Mouse (Mus musculus): Measurements from ENCODE around the gene Acot13.
"Not testable (repeated sequence)": the region's sequence is repeated elsewhere in the genome, so short reads cannot be mapped to it uniquely, and the experiment has no call there.

The Acot13 gene

GRCm38 (mm10) chr13:24831353-24832130 is at the start of gene Acot13, which contains the start of gene Tdp2:
Gene Acot13, minus strand, starts transcription at chr13:24831540.
Gene Tdp2, plus strand, starts transcription at chr13:24831679.
- DNase-seq = peak; percentile 98

GRCm38 (mm10) chr13:24880704-24881103 is 49.4 kb upstream of the Acot13 start:
- peak; percentile 79 to 91 for DNase-seq

- DNase-seq = peak in 1 of 2 experiments; percentile 6
These were observed 48.9 kb upstream of the Acot13 start for GRCm38 (mm10) chr13:24880208-24880607.

- DNase-seq = peak; percentile 85 to 92
These were observed 48.2 kb upstream of the Acot13 start for GRCm38 (mm10) chr13:24879359-24880040.

- DNase-seq = no peak
These were observed 36.9 kb upstream of the Acot13 start for GRCm38 (mm10) chr13:24868233-24868632.

- DNase-seq = no peak
These were observed 36.4 kb upstream of the Acot13 start for GRCm38 (mm10) chr13:24867789-24868188.

- DNase-seq = no peak
These were observed 35.4 kb upstream of the Acot13 start for GRCm38 (mm10) chr13:24866430-24867402.

GRCm38 (mm10) chr13:24862520-24862919 is 31.2 kb upstream of the Acot13 start:
- peak; percentile 72 to 80 for DNase-seq

- peak in 1 of 2 experiments; percentile 29 for DNase-seq
These were observed 30.7 kb upstream of the Acot13 start for GRCm38 (mm10) chr13:24862021-24862420.

GRCm38 (mm10) chr13:24861084-24861483 is 29.7 kb upstream of the Acot13 start:
- DNase-seq = no peak

GRCm38 (mm10) chr13:24859115-24859514 is 27.8 kb upstream of the Acot13 start:
- DNase-seq = no peak

GRCm38 (mm10) chr13:24852570-24852969 is 21.2 kb upstream of the Acot13 start:
- DNase-seq = no peak

- no peak for DNase-seq
These were observed 20.6 kb upstream of the Acot13 start for GRCm38 (mm10) chr13:24851989-24852388.

- peak in 1 of 2 experiments; percentile 46 for DNase-seq
These were observed 18.0 kb upstream of the Acot13 start for GRCm38 (mm10) chr13:24849318-24849717.

- peak; percentile 28 to 50 for DNase-seq
These were observed 13.9 kb upstream of the Acot13 start, which contains the start of gene D130043K22Rik for GRCm38 (mm10) chr13:24844983-24845955. Gene D130043K22Rik, plus strand, starts transcription at chr13:24845135.

GRCm38 (mm10) chr13:24841702-24842101 is 10.4 kb upstream of the Acot13 start:
- DNase-seq = no peak

GRCm38 (mm10) chr13:24839831-24840230 is 8.5 kb upstream of the Acot13 start:
- DNase-seq = no peak

- not testable (repeated sequence) for DNase-seq
These were observed 6.4 kb upstream of the Acot13 start for GRCm38 (mm10) chr13:24837765-24838164.

GRCm38 (mm10) chr13:24832811-24833155 is 1.4 kb upstream of the Acot13 start:
- no peak for DNase-seq

- DNase-seq = no peak
These were observed 931 bp upstream of the Acot13 start for GRCm38 (mm10) chr13:24832131-24832810.
